Mouse (Mus musculus) small intestine, adult 10 weeks (tissue): ENCODE measurements around the gene Pym1. TPM values are rescaled to one million over a fixed set of nuclear protein-coding genes. Genes with fewer than 3 reads are reported as not detected.

Source experiments
- polyA plus RNA-seq: library from polyadenylated mRNA; stranded (reverse); fragments of 350-450 nt; fragmentation: Illumina TruSeq; extraction: RNeasy Lipid Tissue Mini Kit (QIAGEN cat#74804); gene quantifications from one replicate; pipeline ENCODE4 v1.2.3, GENCODE M21; 2014; ENCODE audit warnings: low replicate concordance

The Pym1 gene
- 0.89 TPM for polyA plus RNA-seq

GRCm38 (mm10) chr10:128747646-128748251 is at the start of gene Pym1:
Gene Pym1, plus strand, starts transcription at chr10:128747889.

GRCm38 (mm10) chr10:128703895-128704294 is 43.8 kb upstream of the Pym1 start, which contains the start of gene Pmel:
Gene Pmel, plus strand, starts transcription at chr10:128704195.

GRCm38 (mm10) chr10:128704491-128705316 is 43.0 kb upstream of the Pym1 start, which contains the start of gene Cdk2:
Gene Cdk2, minus strand, starts transcription at chr10:128705031.

DNA sequence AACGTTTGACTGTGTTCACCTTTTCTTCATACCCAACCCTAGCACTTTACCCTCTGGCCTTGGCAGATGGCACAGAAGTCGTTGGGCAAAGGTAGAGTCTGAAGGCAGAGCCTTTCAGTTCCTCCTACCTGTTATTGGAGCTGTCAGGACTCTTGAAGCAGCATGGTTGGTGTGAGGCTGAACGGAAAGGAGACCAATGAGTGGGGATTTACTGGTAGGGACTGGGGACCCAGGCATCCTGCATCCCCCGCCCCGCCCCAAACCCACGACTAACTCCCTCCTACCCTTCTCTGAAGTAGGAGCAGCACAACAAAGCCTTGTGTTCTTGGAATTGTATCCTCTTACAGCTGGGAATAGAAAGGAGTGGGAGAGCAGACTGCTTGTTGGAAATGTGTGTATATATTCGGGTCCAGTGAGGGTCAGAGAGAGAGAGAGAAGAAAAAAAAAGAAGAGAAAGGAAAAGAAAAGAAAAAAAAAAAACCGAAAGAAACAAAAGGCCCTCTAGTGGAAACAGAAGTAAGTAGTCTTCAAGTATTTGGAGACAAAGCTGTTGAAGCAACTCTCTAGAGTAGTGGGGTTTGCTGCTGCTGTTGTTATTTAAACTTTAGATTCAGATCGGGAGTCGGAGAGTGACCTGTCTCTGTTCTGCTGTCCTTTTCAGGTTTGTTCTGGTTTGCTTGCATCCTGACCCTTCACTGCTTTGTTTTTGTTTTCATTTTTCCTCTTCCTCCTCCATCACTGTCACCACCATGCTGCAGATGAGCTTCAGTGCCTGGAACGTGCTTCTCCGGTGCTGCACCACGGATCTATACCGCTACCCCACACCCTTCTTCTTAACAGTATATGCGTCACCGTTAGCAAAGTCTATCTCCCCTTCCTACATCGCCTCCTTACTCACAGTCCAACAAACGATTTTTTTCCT is 2.7 kb upstream of the Pym1 start, which contains the start of gene Dgka:
Dgka (minus strand) TSS at position 176 of the 922 bp plus-strand sequence.

GRCm38 (mm10) chr10:128790398-128791124 is 42.9 kb downstream of the Pym1 start, which contains the start of gene Mmp19:
Gene Mmp19, plus strand, starts transcription at chr10:128790910.

DNA sequence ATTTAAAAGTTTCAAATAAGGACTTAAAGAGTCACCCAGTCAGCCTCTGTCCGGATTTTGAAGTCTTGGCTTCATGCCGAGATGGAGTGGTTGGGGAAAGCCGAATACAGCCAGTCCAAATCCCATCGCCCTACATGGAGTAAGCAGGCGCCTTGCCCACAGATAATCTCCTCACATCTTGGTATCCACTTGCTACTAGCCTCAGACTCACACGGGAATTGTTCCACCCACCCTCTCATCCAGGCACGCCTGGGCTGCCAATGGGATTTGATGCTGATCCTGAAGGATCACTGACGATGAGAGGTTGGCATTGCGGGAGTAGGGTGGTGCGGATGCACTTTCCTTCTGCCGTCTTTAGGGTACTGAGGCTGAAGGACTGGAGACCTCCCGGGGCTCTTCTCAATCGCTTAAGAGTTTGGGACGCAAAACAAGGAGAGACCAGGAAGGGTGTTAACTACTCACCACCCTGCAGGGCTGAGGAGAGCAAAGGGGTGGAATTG is 56.1 kb downstream of the Pym1 start, which contains the start of gene Dnajc14:
Dnajc14 (plus strand) TSS at position 292 of the 500 bp plus-strand sequence.

GRCm38 (mm10) chr10:128804271-128805091 is 56.8 kb downstream of the Pym1 start, which contains the start of gene Tmem198b:
Gene Tmem198b, minus strand, starts transcription at chr10:128804370.

Other genes starting within 250 kb of the Pym1 start
- gene Myl6b, start 249.2 kb upstream of the Pym1 start, polyA plus RNA-seq: not detected
- gene Esyt1, start 222.0 kb upstream of the Pym1 start, polyA plus RNA-seq: 1.9 TPM
- 0.85 TPM for gene Zc3h10, start 200.1 kb upstream of the Pym1 start, polyA plus RNA-seq
- gene Rpl41, start 198.6 kb upstream of the Pym1 start, polyA plus RNA-seq: 15.5 TPM
- gene Pa2g4, start 181.9 kb upstream of the Pym1 start, polyA plus RNA-seq: 72.6 TPM
- 157 TPM for gene Erbb3, start 158.2 kb upstream of the Pym1 start, polyA plus RNA-seq
- 7.5 TPM for gene Rps26, start 121.1 kb upstream of the Pym1 start, polyA plus RNA-seq
- 0.41 TPM for gene Ikzf4, start 101.9 kb upstream of the Pym1 start, polyA plus RNA-seq
- 2.4 TPM for gene Suox, start 73.8 kb upstream of the Pym1 start, polyA plus RNA-seq
- 70.4 TPM for gene Rab5b, start 51.6 kb upstream of the Pym1 start, polyA plus RNA-seq
- not detected for gene Pmel, start 43.7 kb upstream of the Pym1 start, polyA plus RNA-seq
- 14.3 TPM for gene Cdk2, start 42.9 kb upstream of the Pym1 start, polyA plus RNA-seq
- gene Dgka, start 3.0 kb upstream of the Pym1 start, polyA plus RNA-seq: 41.2 TPM
- 2.0 TPM for gene Mmp19, start 43.0 kb downstream of the Pym1 start, polyA plus RNA-seq
- gene Dnajc14, start 56.2 kb downstream of the Pym1 start, polyA plus RNA-seq: 39.9 TPM
- gene Tmem198b, start 56.5 kb downstream of the Pym1 start, polyA plus RNA-seq: 3.1 TPM
- gene Sarnp, start 69.4 kb downstream of the Pym1 start, polyA plus RNA-seq: 242 TPM
- 206 TPM for gene Ormdl2, start 73.8 kb downstream of the Pym1 start, polyA plus RNA-seq
- gene Gdf11, start 143.8 kb downstream of the Pym1 start, polyA plus RNA-seq: 0.85 TPM
- 401 TPM for gene Cd63, start 153.1 kb downstream of the Pym1 start, polyA plus RNA-seq
- 1.5 TPM for gene Rdh5, start 175.0 kb downstream of the Pym1 start, polyA plus RNA-seq
- gene Bloc1s1, start 176.1 kb downstream of the Pym1 start, polyA plus RNA-seq: 2.2 TPM
- gene Itga7, start 185.9 kb downstream of the Pym1 start, polyA plus RNA-seq: 0.45 TPM
- 4.3 TPM for gene Mettl7b, start 213.1 kb downstream of the Pym1 start, polyA plus RNA-seq
- not detected for gene Olfr9, start 241.5 kb downstream of the Pym1 start, polyA plus RNA-seq